Mouse (Mus musculus) frontal cortex, postnatal 36 days (tissue): ENCODE data around the gene Aldh4a1.

Source experiments
- DNase-seq, 2 experiments: peaks; one replicate each; pipeline ENCODE4 v3.0.0; 2022; ENCODE audit warnings: low spot score in 2 of 2

The Aldh4a1 gene

DNA sequence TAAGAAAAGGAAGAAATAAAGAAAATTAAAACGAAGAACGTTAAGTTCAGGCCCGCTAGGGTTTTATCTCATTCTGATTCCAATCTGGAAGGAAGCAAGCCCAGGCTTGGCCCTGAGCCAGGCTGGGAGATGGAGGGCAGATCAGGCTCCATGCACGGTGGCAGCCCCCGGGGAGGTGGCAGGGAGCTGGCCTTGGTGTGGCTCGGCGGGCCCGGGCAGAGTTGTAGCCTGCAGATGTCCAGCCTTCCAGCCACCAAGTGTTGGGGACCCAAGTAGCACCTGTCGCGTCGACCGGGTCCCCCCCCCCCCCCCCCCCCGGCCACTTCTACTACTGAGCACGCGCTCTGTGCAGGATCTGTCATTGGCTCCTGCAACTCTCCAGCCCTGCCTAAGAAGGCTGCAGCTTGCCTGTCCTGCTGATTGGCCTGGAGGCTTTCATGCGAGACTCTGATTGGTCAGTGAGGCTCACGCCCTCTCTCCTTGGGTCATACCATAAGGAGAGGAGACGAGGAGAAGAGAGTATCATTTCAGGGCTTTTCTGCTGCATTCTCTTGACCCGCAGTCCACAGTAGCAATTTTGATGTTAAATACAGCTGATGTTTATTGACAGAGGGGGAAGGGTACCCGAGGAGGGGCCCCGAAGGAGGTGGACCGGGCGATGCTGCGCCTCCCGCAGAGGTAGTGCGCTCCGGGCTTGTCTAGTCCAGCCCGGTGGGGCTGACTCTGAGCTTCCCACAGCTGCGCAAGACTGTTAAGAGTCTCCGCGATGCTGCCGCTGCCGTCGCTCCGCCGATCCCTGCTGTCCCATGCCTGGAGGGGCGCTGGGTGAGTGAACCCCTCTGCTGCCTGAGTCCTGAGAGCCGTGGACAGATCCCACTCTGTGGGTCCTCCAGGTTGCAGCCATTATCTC, at the start of gene Aldh4a1:
TSS of gene Aldh4a1 (plus strand) at position 494 of the 910 bp plus-strand sequence.
- DNase-seq: peak; percentile 88 to 94

DNA sequence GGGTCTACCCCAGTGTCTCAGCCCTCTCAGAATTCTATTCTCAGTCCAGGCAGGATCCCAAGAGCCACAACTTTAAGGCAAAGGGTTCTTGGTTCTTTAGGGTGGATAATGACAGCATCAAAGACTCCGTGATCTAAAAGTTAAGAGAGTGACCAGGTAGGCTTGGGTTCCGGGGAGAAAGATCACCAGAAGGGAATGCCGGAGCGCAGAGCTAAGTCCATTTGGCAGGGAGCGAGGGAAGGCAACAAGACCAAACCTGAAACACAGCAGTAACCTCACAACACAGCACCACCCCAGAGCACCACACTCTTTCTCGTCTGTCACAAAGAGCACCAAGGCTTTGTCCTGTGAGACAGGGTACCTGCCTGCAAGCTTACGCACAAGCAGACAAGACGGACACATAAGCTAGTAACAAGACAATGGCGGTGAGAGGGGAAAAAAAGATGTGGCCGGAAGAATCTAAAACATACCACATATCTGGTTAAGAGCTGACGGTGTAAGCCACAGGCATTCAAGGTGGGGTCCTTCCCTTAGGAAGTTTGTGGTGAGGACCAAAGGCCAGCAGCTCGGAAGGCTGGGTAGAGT, 49.6 kb upstream of the Aldh4a1 start:
- no peak for DNase-seq

DNA sequence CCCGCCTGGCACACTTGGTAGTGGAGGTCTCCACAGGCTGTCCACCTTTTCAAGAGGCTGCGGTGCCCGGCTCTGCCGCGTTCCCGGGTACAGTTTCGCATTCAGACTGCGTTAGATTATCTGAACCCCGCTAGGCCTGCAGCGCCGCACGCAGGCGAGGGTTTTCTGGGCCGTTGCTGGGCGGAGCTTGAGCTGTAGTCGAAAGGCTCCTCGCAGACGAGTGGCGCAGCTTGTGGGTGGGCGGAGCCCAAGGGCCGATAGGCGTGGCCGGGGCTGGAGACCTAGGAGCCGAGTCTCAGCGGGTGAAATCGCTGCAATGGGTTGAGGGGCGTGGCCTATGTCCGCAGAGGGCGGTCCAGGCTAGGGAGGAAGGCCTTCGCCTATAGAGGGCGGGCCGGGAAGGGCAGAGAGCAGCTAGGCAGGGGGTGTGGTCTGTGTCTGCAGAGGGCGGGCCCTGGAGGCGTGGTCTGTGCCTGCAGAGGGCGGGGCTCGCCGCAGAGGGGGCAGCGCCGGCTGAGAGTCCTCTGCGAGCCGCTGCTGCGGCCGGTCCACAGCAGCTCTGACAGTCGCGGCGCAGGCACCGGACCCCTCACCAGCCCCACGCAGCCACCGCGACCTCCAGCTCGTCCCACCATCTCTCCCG, 48.4 kb upstream of the Aldh4a1 start:
- peak; percentile 97 for DNase-seq

DNA sequence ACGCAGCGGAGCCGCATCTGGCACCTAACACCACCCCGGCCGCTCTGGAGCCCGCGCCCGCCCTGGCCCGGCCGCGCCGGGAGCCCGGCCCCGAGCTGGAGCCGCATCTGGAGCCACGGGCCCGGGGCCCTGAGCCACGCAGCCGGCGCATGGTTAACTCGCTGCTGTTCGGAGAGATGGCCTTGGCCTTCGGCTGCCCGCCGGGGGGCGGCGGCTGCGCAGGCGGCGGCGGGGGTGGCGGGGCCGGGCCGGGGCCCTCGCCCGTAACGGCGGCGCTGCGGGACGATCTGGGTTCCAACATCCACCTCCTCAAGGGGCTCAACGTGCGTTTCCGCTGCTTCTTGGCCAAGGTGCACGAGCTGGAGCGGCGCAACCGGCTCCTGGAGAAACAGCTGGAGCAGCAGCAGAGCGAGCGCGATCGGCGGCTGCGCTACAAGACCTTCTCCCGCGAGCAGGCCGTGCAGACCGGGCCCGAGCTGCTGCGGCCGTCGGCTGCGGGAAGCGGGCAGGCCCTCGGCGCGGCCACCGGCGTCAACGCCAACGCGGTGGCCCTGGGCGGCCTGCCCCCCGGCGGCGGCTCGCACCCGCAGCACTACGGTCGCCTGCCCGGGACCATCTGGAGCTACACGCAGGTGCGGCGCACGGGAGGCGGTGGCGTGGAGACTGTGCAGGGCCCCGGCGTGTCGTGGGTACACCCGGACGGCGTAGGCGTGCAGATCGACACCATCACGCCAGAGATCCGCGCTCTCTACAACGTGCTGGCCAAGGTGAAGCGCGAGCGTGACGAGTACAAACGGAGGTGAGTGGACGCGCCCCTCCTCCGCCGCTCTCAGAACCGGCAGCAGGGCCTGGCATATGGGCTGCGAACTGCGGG, 47.6 kb upstream of the Aldh4a1 start:
- DNase-seq: peak in 1 of 2 experiments; percentile 60

DNA sequence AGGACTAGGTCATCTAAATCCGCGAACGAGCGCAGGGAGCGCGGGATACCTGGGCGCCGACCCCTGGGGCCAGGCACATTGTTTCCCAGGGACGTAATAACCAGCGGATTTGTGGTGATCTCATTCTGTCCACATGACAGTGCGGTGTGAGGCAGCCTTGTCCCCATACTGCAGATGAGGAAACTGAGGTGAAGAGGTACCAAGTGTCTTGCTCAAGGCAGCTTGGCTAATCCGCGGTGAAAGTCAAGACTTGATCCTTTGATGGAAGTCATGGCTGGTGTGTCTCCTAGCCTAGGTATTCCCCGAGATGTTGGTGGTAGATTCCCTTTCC, 47.0 kb upstream of the Aldh4a1 start:
- DNase-seq: no peak

DNA sequence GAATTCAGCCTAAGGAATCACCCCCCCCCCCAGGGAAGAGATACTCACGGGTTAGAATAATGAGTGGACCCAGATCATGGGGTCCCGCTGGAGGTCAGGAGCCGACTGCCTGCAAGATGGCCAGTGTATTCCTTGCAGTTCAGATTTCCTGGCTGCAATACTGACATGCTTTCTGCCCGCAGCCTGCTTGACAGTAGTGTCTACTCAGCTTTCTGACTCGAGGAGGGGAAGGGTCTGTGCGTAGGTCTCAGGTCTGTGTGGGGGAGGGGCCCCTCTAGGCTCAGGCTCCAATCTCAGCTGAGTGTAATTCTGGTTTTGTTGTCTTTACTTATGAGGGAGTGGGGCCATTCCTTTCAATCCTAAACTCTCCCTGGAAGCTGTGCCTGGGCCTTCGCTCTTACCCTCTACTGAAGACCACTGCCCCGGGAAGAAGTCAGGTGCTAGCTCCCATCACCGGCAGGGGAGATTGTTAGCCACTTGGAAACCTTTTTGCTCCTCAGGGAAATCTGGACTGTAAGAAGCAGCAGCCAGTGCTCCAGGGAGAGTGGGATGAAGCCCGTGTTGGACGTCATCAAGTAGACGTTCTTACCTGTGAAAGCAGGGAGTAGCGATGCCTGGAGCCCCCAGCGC, 46.3 kb upstream of the Aldh4a1 start:
- no peak for DNase-seq

DNA sequence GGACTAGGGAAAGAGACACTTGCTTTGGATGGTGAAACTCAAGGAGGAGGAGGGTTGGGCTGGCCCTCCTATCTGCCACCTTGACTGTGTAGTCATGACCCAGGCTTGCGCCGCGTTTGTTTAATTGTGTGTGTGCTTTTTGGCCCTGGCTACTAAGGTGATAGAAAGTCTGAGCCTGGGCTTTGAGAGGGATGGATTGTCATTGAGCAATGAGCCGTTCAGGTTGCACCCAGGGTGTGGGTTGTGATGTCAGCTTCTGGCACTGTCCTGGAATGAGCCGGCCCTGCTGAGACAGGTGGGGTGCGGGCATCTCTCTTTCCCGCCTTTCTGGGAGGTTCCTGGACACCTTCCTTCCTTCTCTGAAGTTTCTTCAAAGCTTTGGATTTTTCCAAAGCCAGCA, 45.7 kb upstream of the Aldh4a1 start:
- no peak for DNase-seq

DNA sequence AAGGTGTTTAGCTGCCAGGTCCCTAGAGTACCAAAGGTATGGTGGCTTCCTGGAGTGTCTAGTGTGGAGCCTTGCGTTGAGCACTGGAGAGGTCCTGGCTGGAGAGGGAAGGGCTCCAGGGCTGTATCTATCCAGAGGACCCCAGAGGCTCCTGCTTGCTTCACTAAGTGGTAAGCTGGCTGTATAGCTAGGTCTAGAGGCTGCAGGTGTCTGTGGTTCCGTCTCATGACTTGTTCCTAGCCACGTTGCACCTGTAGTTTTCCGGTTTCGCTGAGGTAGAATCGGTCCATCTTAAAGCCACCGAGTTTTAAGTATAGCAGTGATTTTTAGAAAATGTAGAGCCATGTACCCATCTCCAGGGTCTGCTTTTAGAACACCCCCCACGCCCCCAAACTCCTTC, 44.3 kb upstream of the Aldh4a1 start:
- DNase-seq: no peak

DNA sequence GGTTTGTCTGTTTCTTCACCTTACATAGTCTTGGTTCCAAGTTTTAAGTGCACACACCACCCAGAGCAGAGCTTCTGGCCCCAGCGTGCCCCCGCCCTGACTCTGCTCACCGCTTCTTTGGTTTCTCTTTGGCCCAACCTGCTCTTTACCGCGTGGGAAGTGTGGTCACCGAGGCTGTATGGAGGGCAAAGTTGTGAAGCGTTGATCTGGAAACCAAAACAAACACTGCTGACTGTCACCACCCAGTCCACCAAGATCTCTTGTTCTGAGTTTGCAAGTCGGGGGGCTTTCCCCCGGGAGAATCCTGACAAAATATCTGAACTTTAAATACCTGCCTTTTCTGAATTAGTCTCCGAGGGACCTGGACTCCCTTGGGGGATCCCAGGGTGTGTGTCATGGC, 43.7 kb upstream of the Aldh4a1 start:
- no peak for DNase-seq

DNA sequence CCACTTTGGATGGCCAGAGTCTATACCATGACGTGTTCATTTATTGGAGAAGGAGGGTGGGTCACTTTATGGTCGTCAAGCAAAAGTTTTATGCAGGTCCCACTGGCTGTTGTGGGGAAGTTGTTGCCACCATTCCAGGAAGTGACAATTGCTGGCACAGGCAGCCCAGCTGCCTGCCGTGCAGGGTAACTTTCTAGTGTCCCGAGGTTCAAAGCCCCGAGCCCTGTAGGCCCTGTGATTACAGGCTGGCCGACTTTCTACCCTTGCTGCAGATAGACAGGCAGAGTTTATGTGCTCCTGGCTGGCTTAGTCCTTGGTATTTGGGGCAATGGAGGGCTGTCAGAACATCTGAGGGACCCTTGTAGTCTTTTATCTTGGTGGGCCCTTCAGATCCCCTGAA, 43.2 kb upstream of the Aldh4a1 start:
- no peak for DNase-seq

DNA sequence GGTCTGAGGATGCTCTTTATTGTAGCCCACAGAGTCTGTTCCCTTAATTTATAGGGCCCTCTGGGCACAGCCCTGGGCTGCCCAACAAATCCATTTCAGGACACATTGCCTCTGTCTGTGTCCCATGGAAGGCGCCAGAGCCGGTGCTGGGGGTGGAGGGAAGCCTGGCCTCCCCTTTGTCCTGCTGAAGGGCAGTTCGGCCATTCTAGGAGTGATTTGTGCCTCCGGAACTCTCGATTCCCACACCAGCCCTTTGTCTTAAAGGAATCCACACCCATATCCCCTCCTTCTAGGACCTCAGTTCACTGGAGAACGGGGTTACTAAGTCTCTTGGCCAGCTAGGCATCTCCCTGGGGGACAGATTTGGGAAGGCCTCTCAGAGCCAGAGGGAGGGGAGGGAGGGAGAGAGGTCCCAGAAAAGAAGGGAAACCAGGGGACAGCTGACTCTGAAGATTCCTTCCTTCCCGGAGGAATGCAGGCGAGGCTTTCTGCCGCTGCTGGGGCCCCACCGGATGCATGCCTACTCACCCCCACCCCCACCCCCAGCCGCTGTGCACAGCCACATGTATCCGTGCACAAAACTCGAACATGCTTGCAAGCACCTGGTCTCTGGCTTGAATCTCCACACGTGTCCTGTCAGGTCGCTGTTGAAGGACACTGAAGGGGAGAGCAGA, 41.9 kb upstream of the Aldh4a1 start:
- no peak for DNase-seq

DNA sequence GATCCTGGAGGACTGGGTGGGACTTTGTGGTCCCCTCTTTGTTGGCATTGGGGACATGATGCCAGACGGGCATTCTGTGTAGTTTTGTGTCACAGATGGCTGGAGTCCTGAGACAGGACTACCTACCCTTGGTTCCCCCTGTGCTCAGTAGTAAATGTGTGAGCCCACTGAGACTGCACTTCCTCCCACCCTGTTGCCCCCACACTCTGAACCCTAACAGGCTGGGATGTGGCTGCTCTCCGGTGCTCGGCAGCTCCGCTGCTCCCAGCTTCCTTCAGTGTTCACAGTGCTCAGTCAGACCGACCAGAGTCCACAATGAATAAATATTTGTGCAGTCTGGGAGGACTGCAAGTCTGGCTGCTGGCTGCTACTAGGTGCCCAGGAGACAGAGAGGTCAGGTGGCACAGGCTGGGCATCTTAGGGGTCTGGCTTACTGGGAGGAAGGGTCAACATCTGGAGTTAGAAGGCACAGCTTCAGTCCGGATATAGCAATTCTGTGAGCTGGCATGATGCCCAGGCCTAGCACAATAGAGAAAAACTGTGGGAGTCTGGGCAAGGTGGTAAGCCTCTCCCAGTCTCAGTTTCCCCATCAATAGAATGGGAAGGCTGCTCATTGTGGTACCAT, 41.1 kb upstream of the Aldh4a1 start:
- DNase-seq: no peak

DNA sequence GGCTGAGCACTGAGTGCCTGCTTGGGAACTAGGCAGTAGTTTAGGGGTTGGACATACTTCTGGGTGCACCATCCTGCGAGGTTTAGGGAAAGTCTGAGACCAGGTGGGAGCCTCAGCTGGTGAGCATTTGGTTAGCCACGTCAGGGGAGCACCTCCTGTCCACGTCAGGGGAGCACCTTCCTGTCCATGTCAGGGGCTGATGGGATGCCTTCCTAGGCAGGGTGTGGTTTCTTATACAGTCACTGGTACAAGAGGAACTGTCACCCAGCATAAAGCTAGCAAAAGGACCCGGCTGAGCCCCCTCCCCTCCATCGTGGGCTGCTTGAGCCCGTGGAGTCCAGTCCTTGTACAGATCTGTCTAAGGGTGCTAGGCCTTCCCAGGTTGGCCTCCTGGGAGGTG, 40.3 kb upstream of the Aldh4a1 start:
- no peak for DNase-seq

DNA sequence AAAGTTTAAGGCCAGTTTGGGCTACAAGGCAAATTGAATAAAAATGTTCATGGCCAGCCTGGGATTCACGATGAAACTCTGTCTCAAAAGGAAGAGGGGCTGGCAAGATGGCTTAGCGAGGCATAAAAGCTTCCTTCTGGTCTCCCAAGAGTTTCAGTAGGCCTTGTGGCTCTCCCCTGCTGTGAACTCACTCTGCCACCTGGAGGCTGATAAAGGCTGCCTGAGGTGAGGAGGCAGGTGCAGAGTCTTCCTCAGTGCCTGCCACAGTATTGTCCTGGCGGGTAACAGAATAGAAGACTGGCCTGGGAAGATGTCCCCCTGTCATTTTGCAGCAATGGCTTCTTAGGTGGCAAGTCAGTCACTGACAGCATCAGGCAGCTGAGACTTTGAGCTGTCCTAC, 39.8 kb upstream of the Aldh4a1 start:
- no peak for DNase-seq

DNA sequence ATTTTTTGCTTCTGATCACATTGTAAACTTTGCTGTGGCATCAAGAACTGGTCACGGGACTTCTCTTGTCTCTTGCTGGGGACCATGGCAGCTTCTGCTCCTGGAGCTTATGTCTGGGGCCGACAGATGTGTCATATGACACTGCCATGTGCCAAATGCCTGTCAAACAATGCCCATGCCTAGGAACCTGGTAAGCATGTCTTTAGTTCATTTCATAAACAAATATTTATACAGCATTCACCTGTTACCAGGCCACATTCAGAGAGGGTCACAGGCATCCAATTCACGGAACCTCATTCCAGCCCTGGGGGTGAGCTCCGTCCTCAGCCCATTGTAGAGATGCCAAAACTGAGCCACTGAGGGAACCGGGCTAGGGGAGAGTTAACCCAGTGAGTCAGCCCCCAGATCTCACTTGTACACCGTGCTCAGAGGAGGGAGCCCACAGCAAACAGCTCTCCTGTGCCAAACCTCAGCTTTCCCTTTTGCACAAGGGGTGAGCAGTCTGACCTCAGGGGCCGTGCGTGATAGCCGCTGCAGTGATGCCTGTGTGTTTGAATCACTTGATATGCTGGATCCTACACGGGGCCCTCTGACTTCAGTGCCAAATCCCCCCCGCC, 38.9 kb upstream of the Aldh4a1 start:
- DNase-seq: no peak

DNA sequence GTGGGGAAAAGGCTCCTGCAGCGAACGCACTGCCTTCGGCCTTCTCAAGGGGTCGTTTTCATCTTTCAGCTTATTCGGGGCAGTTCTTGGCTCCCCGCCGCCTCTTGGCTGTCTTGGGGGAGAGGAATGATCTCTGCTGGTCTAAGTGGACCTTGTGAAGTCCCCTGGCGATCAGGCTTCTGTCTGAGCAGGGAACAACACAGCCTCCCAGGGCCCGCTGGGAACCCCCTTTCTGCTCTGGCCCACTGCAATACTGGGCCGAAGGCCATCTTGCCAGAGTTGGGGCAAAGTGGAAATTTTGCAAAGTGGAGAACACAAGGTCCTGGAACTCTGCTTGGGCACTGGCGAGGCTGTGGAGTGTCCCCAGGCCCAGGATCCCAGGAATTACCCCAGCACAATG, 38.0 kb upstream of the Aldh4a1 start:
- DNase-seq: no peak

DNA sequence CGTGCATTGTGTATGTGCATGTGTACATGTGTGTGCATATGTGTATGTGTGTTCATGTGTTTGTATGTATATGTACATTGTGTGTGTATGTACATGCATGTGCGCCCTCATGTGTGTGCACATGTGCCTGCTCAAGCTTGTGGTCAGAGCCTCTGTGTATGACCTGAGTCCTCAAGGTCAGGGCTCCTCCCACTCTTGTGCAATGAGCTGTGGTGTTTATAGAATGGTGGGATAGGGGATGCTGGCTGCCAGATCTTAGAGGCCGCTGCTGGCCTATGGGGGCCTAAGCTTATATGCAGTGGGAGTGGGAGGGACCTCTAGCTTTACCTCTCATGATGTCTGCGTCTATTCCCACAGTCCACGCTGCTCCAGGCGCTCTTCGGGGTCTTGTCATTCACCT, 37.0 kb upstream of the Aldh4a1 start:
- no peak for DNase-seq

DNA sequence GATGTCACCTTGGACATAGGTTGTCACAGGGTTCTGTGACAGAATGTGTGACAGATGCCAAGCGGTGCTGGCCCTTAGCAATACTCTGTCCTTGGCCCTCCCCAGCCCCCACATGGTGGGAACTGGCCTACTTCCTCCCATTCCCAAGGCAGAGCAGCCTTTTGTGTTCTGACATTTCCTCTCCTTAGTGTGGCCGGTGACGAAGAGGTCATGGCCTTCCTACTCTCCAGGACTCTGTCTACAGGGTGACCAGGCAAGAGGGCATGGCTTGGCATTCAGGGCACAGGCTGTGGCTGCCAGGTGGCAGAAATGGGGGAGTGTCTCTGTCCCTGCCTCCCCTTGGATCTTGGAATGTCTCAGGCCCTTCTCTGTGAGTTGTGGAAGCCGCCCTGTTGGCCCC, 35.3 kb upstream of the Aldh4a1 start:
- no peak for DNase-seq

DNA sequence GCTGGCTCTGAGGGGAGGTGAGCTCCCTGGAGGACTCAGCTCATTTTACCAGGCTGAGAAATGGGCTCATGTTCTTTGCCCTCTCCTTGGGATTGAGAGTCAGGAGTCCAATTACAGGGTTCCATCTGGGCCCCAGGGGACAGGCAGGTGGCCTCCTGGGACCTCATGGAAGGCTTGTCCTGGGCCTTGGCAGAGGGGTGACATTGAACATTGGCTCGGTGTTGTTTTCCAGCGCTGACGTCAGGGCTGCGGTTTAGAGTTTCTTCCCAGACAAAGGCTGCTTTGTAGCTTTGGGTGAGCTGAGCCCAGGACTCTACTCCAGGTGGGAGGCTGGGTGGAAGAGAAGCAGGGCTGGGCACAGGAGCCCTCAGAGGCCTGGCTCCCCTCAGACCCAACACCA, 34.9 kb upstream of the Aldh4a1 start:
- no peak for DNase-seq

DNA sequence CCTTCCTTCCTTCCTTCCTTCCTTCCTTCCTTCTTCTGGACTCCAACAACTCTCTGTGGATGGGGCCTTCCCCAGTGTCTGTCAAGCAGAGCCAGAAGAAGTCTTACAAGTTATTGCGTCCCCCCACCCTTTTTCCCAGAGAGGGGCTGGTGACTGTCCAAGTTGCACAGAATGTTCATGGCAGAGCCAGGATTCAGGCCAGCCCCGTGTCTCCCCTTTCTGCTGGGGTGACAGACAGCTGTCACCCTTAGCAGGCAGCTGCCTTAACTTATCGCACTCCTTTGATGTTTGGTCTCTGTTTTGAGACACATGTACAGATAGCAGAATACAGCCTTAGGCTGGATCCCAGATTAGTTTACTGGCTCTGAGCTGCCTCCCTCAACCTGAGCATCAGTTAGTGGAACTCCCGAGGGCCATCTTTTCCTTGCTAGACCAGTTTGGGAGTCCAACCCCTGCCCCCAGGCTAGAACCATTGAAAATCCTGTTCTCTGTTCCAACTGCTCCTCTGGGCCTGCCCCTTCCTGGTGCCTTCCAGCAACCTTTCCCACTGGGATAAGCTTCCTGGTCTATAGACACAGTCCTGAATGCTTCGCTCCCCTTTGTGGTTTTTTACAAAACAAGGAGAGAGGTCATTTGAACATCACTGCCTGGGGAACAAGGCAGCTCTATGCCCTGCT, 33.2 kb upstream of the Aldh4a1 start:
- DNase-seq: no peak
